Mouse (Mus musculus): ENCODE data around the gene Ngdn.
"Not testable (repeated sequence)": the region's sequence is repeated elsewhere in the genome, so short reads cannot be mapped to it uniquely, and the experiment has no call there.

Gene Ngdn

GRCm38 (mm10) chr14:55014991-55015766, at the start of gene Ngdn:
Ngdn (plus strand) TSS chr14:55015454.
- DNase-seq = peak; percentile 98 to 99

GRCm38 (mm10) chr14:54965631-54966030, 49.6 kb upstream of the Ngdn start:
- no peak for DNase-seq

GRCm38 (mm10) chr14:54966320-54966977, 48.8 kb upstream of the Ngdn start, which contains the start of gene Myh6:
Myh6 (minus strand) TSS chr14:54966927.
- no peak for DNase-seq

- DNase-seq = no peak
These were observed 47.4 kb upstream of the Ngdn start for GRCm38 (mm10) chr14:54967874-54968273.

- DNase-seq = no peak
These were observed 46.9 kb upstream of the Ngdn start for GRCm38 (mm10) chr14:54968344-54968743.

- not testable (repeated sequence) for DNase-seq
These were observed 42.5 kb upstream of the Ngdn start for GRCm38 (mm10) chr14:54972786-54973185.

- no peak for DNase-seq
These were observed 41.0 kb upstream of the Ngdn start for GRCm38 (mm10) chr14:54974068-54974791.

- no peak for DNase-seq
These were observed 38.6 kb upstream of the Ngdn start, which contains the start of gene Gm17428 for GRCm38 (mm10) chr14:54976633-54977032. Gm17428 (plus strand) TSS chr14:54976933.

GRCm38 (mm10) chr14:54978664-54979063, 36.6 kb upstream of the Ngdn start:
- no peak for DNase-seq

GRCm38 (mm10) chr14:54981934-54982333, 33.3 kb upstream of the Ngdn start:
- DNase-seq = no peak

GRCm38 (mm10) chr14:54988350-54988874, 26.8 kb upstream of the Ngdn start:
- DNase-seq = not testable (repeated sequence)

- DNase-seq = no peak
These were observed 26.4 kb upstream of the Ngdn start for GRCm38 (mm10) chr14:54988882-54989281.

- no peak for DNase-seq
These were observed 25.3 kb upstream of the Ngdn start for GRCm38 (mm10) chr14:54989886-54990441.

GRCm38 (mm10) chr14:54992196-54992595, 23.1 kb upstream of the Ngdn start:
- DNase-seq = no peak

- no peak for DNase-seq
These were observed 21.6 kb upstream of the Ngdn start for GRCm38 (mm10) chr14:54993636-54994035.

GRCm38 (mm10) chr14:54994136-54994868, 21.0 kb upstream of the Ngdn start, which contains the start of gene Myh7:
Myh7 (minus strand) TSS chr14:54994626.
- DNase-seq = no peak

- DNase-seq = no peak
These were observed 20.4 kb upstream of the Ngdn start for GRCm38 (mm10) chr14:54994869-54995186.

GRCm38 (mm10) chr14:54995457-54996138, 19.7 kb upstream of the Ngdn start:
- no peak for DNase-seq

GRCm38 (mm10) chr14:54996793-54997192, 18.5 kb upstream of the Ngdn start:
- DNase-seq = no peak

GRCm38 (mm10) chr14:54997297-54997696, 18.0 kb upstream of the Ngdn start:
- no peak for DNase-seq

GRCm38 (mm10) chr14:54998680-54999079, 16.6 kb upstream of the Ngdn start:
- DNase-seq = no peak

- not testable (repeated sequence) for DNase-seq
These were observed 15.4 kb upstream of the Ngdn start for GRCm38 (mm10) chr14:54999868-55000267.

All from cerebellum, adult 18-20 months (tissue).